Mouse (Mus musculus) limb, embryonic 10.5 days (tissue): ENCODE results near the gene Atf1. TPM values are rescaled to one million over a fixed set of nuclear protein-coding genes. Genes with fewer than 3 reads are reported as not detected.
"Not testable (repeated sequence)": the region's sequence is repeated elsewhere in the genome, so short reads cannot be mapped to it uniquely, and the experiment has no call there.

Experiments used
- DNase-seq: peaks from one replicate; pipeline ENCODE4 v3.0.0-alpha.2; 2017; ENCODE audit warnings: low spot score
- H3K27ac ChIP-seq: fragments of 300-500 bp; sonication (generic); 2 replicates; pipeline ENCODE4 v1.5.1; 2016; ENCODE audit warnings: mild to moderate bottlenecking
- H3K27me3 ChIP-seq: fragments of 300-500 bp; sonication (generic); 2 replicates; pipeline ENCODE4 v1.6.1; 2016; ENCODE audit warnings: low read depth, mild to moderate bottlenecking; ENCODE audit not compliant: poor library complexity, severe bottlenecking
- H3K36me3 ChIP-seq: fragments of 300-500 bp; sonication (generic); 2 replicates; pipeline ENCODE4 v1.6.1; 2016; ENCODE audit warnings: mild to moderate bottlenecking, moderate library complexity
- H3K4me1 ChIP-seq: fragments of 300-500 bp; sonication (generic); 2 replicates; pipeline ENCODE4 v1.6.1; 2016
- H3K4me3 ChIP-seq: fragments of 300-500 bp; sonication (generic); 2 replicates; pipeline ENCODE4 v1.5.1; 2016; ENCODE audit warnings: mild to moderate bottlenecking, moderate library complexity
- H3K9me3 ChIP-seq: fragments of 300-500 bp; sonication (generic); replicated peaks from 2 replicates; pipeline ENCODE4 v1.6.1; 2016; ENCODE audit warnings: mild to moderate bottlenecking
- WGBS: fragments of 180-500 bp; shearing (Covaris S2); methylation state at CpG from one replicate; pipeline ENCODE4 v1.1.7; 2016; 5-methylcytosine and 5-hydroxymethylcytosine counted together
- polyA plus RNA-seq: library from polyadenylated mRNA; unstranded; fragments of >200 nt; fragmentation: Nextera tagmentation; extraction: Ambion mirVana; gene quantifications from 2 replicates; pipeline ENCODE4 v1.2.1, GENCODE M21; 2016

The Atf1 gene
- polyA plus RNA-seq, 1 experiment from 2014 or later: 43.0 TPM

DNA sequence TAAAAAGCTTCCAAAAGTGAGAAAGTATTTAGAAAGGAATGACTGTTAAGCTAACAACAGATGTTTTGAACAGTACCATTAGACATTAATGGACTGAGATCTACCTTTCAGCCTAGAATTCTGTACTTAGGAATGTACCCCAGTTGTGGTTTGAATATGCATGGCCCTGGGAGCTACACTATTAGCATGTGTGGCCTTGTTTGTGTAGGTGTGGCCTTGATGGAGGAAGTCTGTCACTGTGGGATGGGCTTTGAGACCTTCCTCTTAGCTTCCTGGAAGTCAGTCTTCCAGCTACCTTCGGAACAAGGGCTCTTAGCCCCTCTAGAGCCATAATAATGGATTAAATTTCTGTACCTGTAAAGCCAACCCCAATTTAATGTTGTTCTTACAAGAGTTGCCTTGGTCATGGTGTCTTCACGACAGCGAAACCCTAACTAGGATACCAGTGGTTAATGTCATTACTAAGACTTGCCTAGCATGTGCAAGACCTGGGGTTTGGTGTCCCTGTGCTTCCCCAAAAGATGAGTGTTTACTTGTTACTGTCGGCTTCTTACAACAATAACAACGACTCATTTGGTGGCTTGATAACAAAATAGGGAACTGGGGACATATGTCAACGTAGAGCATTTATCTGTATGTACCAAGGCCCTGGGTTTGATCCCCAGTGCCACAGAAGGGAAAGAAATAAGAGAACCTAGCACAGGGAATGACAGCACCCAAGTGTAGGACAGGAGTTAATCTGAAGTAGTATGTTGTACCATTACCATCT is 21.2 kb downstream of the Atf1 start:
- H3K9me3 ChIP-seq: no peaks in the 10 kb centered on the region
- H3K4me1 ChIP-seq: no peaks in the 10 kb centered on the region
- no peak overlapping the region for H3K27ac ChIP-seq
- no peak overlapping the region for H3K4me3 ChIP-seq
- WGBS: 97% methylated on average over 6 of the region's 6 CpGs
- H3K36me3 ChIP-seq: peaks cover 100% of the 10 kb centered on the region
- H3K27me3 ChIP-seq: no peaks in the 10 kb centered on the region
- DNase-seq: no peak

DNA sequence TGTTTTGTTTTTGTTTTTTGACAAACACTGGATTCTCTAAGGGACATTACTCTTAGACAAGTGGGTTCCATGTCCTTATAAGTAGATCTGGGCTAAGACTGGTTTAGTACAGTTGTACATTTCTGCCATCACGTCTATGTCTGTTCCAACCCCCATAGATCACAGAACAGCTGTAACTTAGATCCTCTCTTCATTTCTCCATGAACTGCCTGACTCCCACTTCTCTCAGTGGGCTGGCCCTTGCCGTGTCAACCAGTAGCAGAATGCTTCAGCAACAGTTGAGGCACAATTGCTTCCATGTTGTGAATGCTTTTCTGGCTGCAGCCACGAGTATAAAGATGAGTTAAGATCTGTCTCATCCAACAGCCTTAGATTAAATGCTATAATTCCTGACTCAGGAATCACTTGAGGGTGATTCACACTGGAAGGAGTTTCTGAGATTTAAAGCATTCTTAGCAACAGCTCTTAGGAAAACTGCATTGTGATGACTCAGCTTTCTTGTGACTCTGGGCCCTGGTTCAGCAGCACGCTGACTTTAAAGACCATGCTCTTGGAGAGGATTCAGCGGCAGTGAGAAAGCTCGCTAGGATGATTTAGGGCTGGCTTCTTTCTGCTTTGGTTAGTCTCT is 23.6 kb downstream of the Atf1 start:
- DNase-seq: no peak
- Histone ChIP-seq H3K27me3 (no peaks in the 10 kb centered on the region), H3K27ac (no peak overlapping the region), H3K4me1 (no peaks in the 10 kb centered on the region), H3K4me3 (no peak overlapping the region), H3K36me3 (peaks cover 100% of the 10 kb centered on the region), H3K9me3 (no peaks in the 10 kb centered on the region)
- WGBS: 94% methylated on average over 6 of the region's 6 CpGs

DNA sequence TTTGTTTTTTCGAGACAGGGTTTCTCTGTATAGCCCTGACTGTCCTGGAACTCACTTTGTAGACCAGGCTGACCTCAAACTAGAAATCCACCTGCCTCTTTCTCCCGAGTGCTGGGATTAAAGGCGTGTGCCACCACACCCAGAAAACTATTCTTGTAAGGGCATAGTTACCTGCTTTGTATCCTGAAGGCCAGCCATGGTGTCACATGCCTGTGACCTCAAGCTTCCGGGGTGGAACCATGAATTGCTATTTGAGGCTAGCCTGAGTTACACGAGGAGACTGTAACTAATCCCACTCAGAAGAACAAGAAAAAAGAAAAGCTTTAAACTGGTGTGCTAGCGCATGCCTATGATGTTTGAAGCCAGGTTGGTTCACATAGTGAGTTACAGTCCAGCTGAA is 28.8 kb downstream of the Atf1 start:
- WGBS: 88% methylated on average over 6 of the region's 6 CpGs
- H3K36me3 ChIP-seq: peaks cover 94% of the 10 kb centered on the region
- no peaks in the 10 kb centered on the region for H3K27me3 ChIP-seq
- no peak for DNase-seq
- H3K4me1 ChIP-seq: no peaks in the 10 kb centered on the region
- H3K9me3 ChIP-seq: no peaks in the 10 kb centered on the region
- no peak overlapping the region for H3K27ac ChIP-seq
- H3K4me3 ChIP-seq: no peak overlapping the region

DNA sequence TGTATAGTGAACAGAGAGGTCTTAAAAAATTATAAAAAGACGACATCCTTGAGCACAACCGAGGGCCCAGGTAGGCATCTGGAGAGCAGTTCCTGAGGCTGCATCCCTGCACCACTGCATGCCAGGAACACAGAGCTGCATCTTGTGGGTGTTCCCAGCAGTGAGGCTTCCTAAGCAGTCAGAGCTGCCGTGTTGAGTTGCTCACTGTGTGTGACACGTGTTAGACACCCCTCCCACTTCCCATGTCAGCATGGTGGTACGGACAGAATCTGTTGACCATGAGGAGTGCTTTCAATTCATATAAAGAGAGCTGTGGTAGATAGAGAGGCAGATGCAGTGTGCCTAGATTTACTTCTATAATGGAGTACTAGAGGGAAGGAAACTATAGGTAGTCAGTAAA is 29.7 kb downstream of the Atf1 start:
- no peaks in the 10 kb centered on the region for H3K9me3 ChIP-seq
- WGBS: 92% methylated on average over 5 of the region's 5 CpGs
- no peak overlapping the region for H3K27ac ChIP-seq
- H3K4me3 ChIP-seq: no peak overlapping the region
- no peaks in the 10 kb centered on the region for H3K4me1 ChIP-seq
- peaks cover 93% of the 10 kb centered on the region for H3K36me3 ChIP-seq
- DNase-seq: no peak
- no peaks in the 10 kb centered on the region for H3K27me3 ChIP-seq

DNA sequence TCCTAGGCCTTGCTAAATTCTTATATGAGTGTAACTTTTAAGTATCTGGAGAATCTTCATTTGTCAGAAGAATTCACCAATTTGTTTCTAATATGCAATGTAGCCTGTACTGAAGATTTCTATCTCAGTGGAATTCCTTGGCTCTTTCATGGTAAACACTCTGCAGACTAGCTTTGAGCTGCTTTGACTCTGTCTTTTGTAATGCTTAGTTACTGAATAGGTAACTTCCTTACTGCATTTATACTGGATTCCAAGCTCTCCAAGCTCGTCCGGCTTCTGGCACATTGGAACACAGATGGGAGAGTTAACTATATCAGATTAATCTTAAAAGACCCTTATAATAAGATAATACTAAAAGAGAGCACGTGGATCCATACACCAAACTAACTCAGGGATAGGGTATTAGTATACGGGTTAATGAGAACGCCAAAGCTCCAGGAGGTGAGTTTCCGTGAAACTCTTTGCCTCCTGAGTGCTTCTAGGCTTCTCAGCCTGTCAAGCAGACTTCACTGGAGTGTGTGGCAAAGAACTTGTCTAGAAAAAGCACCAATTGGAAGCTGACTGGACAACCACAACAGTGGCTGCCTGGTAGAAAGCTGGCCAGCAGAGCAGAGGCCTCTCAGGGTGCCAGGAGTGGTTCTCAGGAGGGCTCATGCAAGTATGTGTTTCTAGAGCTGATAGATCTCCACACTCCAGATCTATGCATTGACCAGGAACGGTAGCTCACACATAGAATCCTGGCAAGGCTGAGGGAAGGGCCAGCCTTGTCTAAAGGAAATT is 31.2 kb downstream of the Atf1 start:
- peaks cover 80% of the 10 kb centered on the region for H3K36me3 ChIP-seq

DNA sequence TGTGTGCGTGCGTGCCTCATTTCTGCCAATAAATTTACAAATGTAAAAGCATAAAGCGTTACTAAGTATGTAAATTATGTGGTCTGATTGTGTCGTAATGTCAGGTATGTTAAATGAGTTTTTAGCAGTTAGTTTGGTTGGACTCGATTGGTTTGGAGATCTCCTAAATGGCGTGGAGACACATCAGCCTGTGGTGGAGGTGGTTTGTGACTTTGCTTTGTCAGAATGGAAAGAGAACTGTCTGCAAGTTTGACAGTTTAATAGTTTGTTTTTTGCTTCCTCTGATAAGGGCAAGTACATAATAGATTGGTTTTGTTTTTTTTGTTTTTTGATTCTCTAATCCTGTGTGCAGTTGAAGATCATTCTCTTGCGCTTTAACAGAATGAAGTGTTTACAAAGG is 32.7 kb downstream of the Atf1 start:
- not testable (repeated sequence) for H3K4me3 ChIP-seq, H3K27me3 ChIP-seq, H3K4me1 ChIP-seq, H3K9me3 ChIP-seq, H3K27ac ChIP-seq, DNase-seq
- H3K36me3 ChIP-seq: peaks cover 65% of the 10 kb centered on the region
- 92% methylated on average over 6 of the region's 7 CpGs for WGBS

More for the DNA sequence above, 31.2 kb downstream of the Atf1 start:
- H3K9me3 ChIP-seq: no peaks in the 10 kb centered on the region
- H3K4me3 ChIP-seq: no peak overlapping the region
- H3K27me3 ChIP-seq: no peaks in the 10 kb centered on the region
- no peak for DNase-seq
- H3K4me1 ChIP-seq: no peaks in the 10 kb centered on the region
- no peak overlapping the region for H3K27ac ChIP-seq
- WGBS: 94% methylated on average over 7 of the region's 7 CpGs

DNA sequence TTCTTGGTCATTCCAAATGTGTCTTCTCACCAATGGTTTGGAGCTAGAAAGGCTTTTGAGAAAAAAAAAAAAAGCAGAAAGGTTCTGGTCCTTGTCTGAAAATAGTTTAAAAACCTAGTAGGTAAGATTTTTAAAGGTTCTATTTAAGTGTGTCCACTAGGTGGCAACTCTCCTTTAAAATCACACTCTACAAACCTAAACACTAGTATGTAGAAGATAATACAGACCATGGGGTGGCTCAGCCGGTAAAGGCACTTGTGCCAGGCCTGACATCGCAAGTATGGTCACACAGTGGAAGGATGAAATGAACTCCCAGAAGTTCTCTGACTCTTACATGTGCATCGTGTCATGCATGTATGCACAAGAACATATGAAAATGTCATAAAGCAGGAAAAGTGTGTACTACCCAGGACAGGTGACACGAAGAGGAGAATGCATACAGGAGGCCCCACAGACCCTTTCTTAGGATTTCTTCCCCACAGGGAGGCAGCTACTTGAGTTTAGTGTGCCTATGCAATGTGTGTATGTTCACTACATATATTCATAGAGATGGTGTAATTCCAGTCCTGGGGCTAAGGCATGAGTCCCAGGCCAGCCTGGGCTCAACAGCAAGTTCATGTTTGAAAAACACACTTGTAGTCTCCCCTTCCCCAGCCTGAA is 35.8 kb downstream of the Atf1 start:
- no peak overlapping the region for H3K27ac ChIP-seq
- 25% methylated on average over 4 of the region's 4 CpGs for WGBS
- no peaks in the 10 kb centered on the region for H3K4me1 ChIP-seq
- no peak overlapping the region for H3K4me3 ChIP-seq
- no peak for DNase-seq
- no peaks in the 10 kb centered on the region for H3K9me3 ChIP-seq
- peaks cover 35% of the 10 kb centered on the region for H3K36me3 ChIP-seq
- H3K27me3 ChIP-seq: no peaks in the 10 kb centered on the region

DNA sequence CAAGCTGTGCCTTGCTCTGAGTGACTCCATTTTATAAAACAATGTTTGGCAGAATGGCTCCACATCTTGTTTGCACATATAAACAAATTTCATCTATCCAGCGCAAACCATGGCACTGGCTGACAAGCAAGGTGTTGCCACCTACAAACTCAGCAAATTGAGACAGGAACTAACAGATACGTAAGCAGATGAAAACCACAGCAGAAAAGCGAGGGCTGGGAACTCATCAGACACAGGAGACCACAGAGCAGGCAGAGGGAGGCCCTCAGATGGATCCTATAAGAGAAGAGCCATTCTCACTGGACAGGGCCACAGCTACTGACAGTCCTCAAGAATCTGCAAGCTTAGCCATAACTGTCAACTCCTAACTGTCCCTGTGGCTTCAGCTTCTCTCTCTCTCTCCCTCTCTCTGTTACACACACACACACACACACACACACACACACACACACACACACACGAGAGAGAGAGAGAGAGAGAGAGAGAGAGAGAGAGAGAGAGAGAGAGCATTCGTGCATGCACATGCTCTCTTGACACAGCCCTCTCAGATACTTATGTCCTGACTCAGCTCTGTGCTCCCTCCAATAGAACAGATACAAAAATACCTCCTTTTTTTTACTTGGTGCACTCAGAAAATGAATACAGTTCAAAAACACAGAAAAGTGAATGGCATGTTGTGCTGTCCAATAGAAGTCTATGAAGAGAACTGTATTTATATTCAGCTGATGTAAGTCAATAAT is 38.1 kb downstream of the Atf1 start:
- peaks cover 14% of the 10 kb centered on the region for H3K36me3 ChIP-seq
- no peak for DNase-seq
- no peaks in the 10 kb centered on the region for H3K4me1 ChIP-seq
- H3K4me3 ChIP-seq: no peak overlapping the region
- 92% methylated on average over 4 of the region's 5 CpGs for WGBS
- no peak overlapping the region for H3K27ac ChIP-seq
- no peaks in the 10 kb centered on the region for H3K9me3 ChIP-seq
- H3K27me3 ChIP-seq: peaks cover 18% of the 10 kb centered on the region; the same call in 1 of the 2 replicates

DNA sequence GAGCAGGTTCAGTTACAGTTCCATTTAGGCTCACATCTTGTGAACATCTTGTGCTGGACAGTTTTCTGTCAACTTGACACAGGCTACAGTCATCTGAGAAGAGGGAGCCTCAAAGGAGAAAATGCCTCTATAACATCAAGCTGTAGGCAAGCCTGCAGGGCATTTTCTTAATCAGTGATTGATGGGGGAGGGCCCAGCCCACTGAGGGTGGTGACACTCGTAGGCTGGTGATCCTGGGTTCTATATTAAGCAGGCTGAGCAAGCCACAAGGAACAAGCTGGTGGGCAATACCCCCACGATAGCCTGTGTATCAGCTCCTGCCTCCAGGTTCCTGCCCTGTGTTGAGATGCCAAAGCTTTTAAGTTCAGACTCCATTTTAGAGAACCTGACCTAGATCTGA is 41.3 kb downstream of the Atf1 start:
- no peak for DNase-seq
- no peaks in the 10 kb centered on the region for H3K4me1 ChIP-seq
- H3K36me3 ChIP-seq: no peaks in the 10 kb centered on the region
- 78% methylated on average over 2 of the region's 2 CpGs for WGBS
- peaks cover 22% of the 10 kb centered on the region; the same call in 1 of the 2 replicates for H3K27me3 ChIP-seq
- no peak overlapping the region for H3K27ac ChIP-seq
- no peak overlapping the region for H3K4me3 ChIP-seq
- no peaks in the 10 kb centered on the region for H3K9me3 ChIP-seq

DNA sequence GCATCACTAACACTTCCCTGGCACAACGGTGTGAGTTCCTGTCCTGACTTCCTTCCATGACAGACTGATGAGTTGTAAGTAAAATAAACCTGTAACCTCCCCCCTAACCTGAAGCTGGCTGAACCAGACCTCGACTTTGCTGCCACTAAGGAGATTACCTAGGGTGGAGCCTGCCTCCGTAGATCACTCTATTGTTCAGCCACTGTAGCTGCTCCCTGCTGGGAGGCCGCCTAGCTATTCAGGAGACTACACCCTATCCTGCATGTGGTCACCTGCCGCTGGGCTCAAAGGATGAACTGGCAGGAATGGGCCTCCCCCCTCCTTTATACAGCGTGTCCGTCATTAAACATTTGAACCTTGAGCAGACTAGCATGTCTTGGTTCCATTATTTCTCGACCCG is 42.2 kb downstream of the Atf1 start:
- no peak for DNase-seq
- Histone ChIP-seq H3K4me3 (no peak overlapping the region), H3K27me3 (peaks cover 22% of the 10 kb centered on the region; the same call in 1 of the 2 replicates), H3K27ac (no peak overlapping the region), H3K36me3 (no peaks in the 10 kb centered on the region), H3K4me1 (no peaks in the 10 kb centered on the region), H3K9me3 (no peaks in the 10 kb centered on the region)
- 23% methylated on average over 9 of the region's 9 CpGs for WGBS

DNA sequence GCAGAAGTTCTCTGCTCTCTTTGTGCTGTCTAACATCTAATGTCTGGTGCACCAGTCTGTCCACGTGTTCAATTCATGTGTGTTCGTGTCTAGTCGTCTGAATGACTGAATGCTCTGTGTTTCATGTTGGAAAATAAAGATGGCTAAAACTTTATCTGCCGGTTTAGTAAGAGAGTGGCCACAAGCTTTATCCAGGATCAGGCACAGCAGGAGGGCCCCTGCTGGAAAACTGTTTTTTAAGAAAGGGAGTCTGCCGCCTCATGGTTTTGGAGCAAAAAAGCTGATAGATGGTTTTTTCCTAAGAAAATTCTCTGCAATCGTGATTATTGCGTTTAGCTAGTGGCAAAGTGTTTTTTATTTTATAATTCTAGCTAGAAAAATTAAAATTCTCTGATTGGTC is 43.0 kb downstream of the Atf1 start:
- H3K4me3 ChIP-seq, H3K9me3 ChIP-seq, H3K36me3 ChIP-seq, H3K27ac ChIP-seq, H3K4me1 ChIP-seq, DNase-seq: not testable (repeated sequence)
- peaks cover 22% of the 10 kb centered on the region; the same call in 1 of the 2 replicates for H3K27me3 ChIP-seq
- WGBS: 33% methylated on average over 7 of the region's 7 CpGs

DNA sequence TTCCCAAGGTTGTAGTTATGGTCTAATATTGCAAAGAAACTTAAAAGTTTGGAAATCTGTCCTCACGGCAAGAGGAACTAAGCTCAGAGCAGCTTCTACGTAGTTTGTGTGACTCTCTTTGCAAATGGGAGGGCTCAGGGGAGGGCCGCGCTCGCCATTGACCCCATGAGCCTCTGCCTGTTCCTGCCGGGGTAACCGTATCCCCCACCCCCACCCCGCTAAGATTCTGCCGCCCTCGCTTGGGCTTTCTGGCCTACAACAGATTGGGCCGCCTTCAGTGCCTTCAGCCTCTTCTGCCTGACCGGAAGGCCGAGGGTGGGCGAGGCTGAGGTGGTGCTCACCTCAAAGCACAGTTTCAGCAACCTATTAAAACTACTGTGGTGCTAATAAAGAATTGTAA is 43.8 kb downstream of the Atf1 start:
- no peak overlapping the region for H3K4me3 ChIP-seq
- no peak for DNase-seq
- H3K27me3 ChIP-seq: peaks cover 22% of the 10 kb centered on the region; the same call in 1 of the 2 replicates
- 73% methylated on average over 14 of the region's 14 CpGs for WGBS
- H3K4me1 ChIP-seq: no peaks in the 10 kb centered on the region
- H3K9me3 ChIP-seq: no peaks in the 10 kb centered on the region
- H3K27ac ChIP-seq: no peak overlapping the region
- no peaks in the 10 kb centered on the region for H3K36me3 ChIP-seq
